Mouse (Mus musculus) heart, postnatal 0 days (tissue): Measurements from ENCODE around the gene Myo1c. TPM values are rescaled to one million over a fixed set of nuclear protein-coding genes. Genes with fewer than 3 reads are reported as not detected.

Experiments
- ATAC-seq: fragments of 200-750 bp; cut with Nextera tagmentation; 2 replicates; pipeline ENCODE4 v1.8.0; 2017; ENCODE audit warnings: low read depth, moderate number of reproducible peaks, moderate library complexity; ENCODE audit not compliant: insufficient read depth
- DNase-seq: peaks from one replicate; pipeline ENCODE4 v3.0.0-alpha.2; 2016; ENCODE audit warnings: low spot score
- H3K27ac ChIP-seq: fragments of 300-500 bp; sonication (generic); 2 replicates; pipeline ENCODE4 v1.5.1; 2014; ENCODE audit warnings: low read depth, mild to moderate bottlenecking
- H3K27me3 ChIP-seq: fragments of 300-500 bp; sonication (generic); 2 replicates; pipeline ENCODE4 v1.6.1; 2014; ENCODE audit warnings: low read length, mixed read lengths; ENCODE audit not compliant: control insufficient read depth, insufficient read depth
- H3K36me3 ChIP-seq: fragments of 300-500 bp; sonication (generic); replicated peaks from 2 replicates; pipeline ENCODE4 v1.6.1; 2014; ENCODE audit warnings: low read length, mixed read lengths; ENCODE audit not compliant: control insufficient read depth, insufficient read depth
- H3K4me1 ChIP-seq: fragments of 300-500 bp; sonication (generic); 2 replicates; pipeline ENCODE4 v1.6.1; 2014; ENCODE audit warnings: antibody characterized with exemption; ENCODE audit not compliant: control insufficient read depth, insufficient read depth
- H3K4me2 ChIP-seq: fragments of 300-500 bp; sonication (generic); 2 replicates; pipeline ENCODE4 v1.6.1; 2014; ENCODE audit warnings: low read depth, mild to moderate bottlenecking, low read length, moderate library complexity
- H3K4me3 ChIP-seq: fragments of 300-500 bp; sonication (generic); 2 replicates; pipeline ENCODE4 v1.5.1; 2014; ENCODE audit warnings: low read depth, low read length
- H3K9ac ChIP-seq: fragments of 300-500 bp; sonication (generic); replicated peaks from 2 replicates; pipeline ENCODE4 v1.6.1; 2014; ENCODE audit warnings: low read depth, low read length, mixed read lengths
- H3K9me3 ChIP-seq: fragments of 300-500 bp; sonication (generic); replicated peaks from 2 replicates; pipeline ENCODE4 v1.6.1; 2016; ENCODE audit warnings: low read length; ENCODE audit not compliant: control insufficient read depth
- CTCF ChIP-seq: IDR thresholded peaks from 2 replicates; pipeline ENCODE4 v1.5.1; 2016; ENCODE audit warnings: antibody characterized with exemption, control low read depth, low read depth
- EP300 ChIP-seq: IDR thresholded peaks from 2 replicates; pipeline ENCODE4 v1.6.1; 2016; ENCODE audit warnings: antibody characterized with exemption, low read depth
- WGBS: fragments of 180-500 bp; shearing (Covaris S2); extraction: QIAGEN DNeasy Blood & Tissue Kit; methylation state at CpG from one replicate; pipeline ENCODE4 v1.1.7; 2014; 5-methylcytosine and 5-hydroxymethylcytosine counted together
- polyA plus RNA-seq: library from polyadenylated mRNA; unstranded; fragments of >200 nt; fragmentation: Nextera tagmentation; extraction: Ambion mirVana; gene quantifications from 2 replicates; pipeline ENCODE4 v1.2.1, GENCODE M21; 2015
- total RNA-seq: library from RNA; depleted of rRNA; stranded (reverse); fragments of >200 nt; gene quantifications from 2 replicates; pipeline ENCODE4 v1.2.3, GENCODE M21; 2014; ENCODE audit warnings: low replicate concordance

Gene Myo1c
- total and polyA plus RNA-seq, 2 experiments from 2014 or later: 45.2 to 143 TPM

DNA sequence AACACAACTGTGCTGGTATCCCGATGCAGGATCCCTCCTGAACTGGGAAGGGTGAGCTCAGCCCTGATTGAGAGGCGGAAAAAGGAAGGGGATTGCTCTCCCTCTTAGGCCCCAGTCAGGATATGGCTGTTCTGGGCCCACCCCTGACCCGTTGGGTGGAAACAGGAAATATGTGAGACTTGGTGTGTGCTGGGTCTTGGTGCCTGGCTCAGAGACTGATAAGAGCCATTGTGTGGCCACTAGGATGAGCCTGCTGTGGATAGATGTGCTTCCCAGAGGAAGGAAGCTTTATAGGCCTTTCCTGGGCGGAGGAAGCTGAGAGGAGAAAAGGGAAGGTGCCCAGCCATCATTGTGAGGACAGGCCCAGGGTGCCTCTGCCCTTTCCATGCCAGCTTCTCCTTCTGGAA, 1.1 kb upstream of the Myo1c start:
- peak; percentile 15 for ATAC-seq
- peak; percentile 69 for DNase-seq
- Histone ChIP-seq H3K4me3 (no peak overlapping the region), H3K36me3 (peaks cover 7% of the 10 kb centered on the region; the same call in 1 of the 2 replicates), H3K9ac (no peak overlapping the region; the same call in 1 of the 2 replicates), H3K4me1 (peaks cover 36% of the 10 kb centered on the region), H3K27me3 (no peaks in the 10 kb centered on the region), H3K9me3 (no peaks in the 10 kb centered on the region), H3K4me2 (no peak overlapping the region), H3K27ac (peak overlapping the region; percentile 95)
- no peak for TF ChIP-seq CTCF
- TF ChIP-seq EP300: peak; percentile 81; the same call in 1 of the 2 replicates
- WGBS: 47% methylated on average over 4 of the region's 4 CpGs

- DNase-seq: no peak
- Histone ChIP-seq H3K4me2 (peak overlapping the region; percentile 81), H3K27me3 (no peaks in the 10 kb centered on the region), H3K27ac (peak overlapping the region; percentile 95), H3K4me3 (peak overlapping the region; percentile 77), H3K9ac (peak overlapping the region; percentile 83), H3K36me3 (no peaks in the 10 kb centered on the region), H3K9me3 (no peaks in the 10 kb centered on the region), H3K4me1 (peaks cover 47% of the 10 kb centered on the region)
- ATAC-seq: no peak
- WGBS: 37% methylated on average over 13 of the region's 13 CpGs
- no peak for TF ChIP-seq CTCF
- TF ChIP-seq EP300: no peak
Measured at GRCm38 (mm10) chr11:75650958-75651425, 688 bp downstream of the Myo1c start.

DNA sequence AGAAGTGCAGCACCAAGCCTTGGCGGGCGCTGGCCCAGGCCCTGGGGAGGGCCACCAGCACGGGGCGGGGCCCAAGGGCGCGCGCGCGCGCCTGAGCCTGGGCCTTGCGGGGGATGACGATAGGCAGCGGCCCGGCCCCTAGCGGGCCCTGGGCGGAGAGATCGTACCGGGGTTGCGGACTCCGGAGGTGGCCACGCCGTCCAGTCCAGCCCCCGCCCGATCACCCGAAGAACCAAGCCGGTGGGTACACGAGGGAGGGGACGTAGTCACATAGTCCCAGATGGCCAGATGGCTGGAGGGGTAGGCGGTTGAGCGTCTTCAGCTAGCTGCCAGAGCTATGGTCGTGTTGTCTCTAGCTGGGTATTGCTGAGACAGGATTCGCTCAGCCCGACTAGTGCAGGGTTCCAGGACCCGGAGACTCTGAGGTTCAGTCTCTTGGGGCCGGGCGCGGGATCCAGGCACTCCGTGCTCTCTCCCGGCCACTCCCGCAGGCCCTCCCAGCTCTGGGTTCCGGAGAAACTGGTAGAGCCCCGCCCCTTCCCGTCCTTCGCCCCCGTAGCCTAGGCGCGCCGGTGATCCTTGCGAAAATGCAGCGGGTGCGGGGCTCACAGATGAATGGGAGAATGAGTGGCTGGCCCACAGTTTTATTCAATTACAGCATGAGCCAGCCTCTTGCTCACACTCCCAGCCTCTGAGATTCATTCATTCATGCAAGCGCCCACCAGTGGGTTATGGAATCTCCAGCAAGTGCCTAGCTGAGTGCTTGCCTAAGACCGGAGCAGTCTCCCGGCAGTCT, 1.3 kb downstream of the Myo1c start:
- Histone ChIP-seq H3K27me3 (no peaks in the 10 kb centered on the region), H3K4me3 (peak overlapping the region; percentile 77), H3K27ac (peak overlapping the region; percentile 95), H3K4me1 (peaks cover 47% of the 10 kb centered on the region), H3K36me3 (no peaks in the 10 kb centered on the region), H3K9ac (peak overlapping the region; percentile 83), H3K9me3 (no peaks in the 10 kb centered on the region), H3K4me2 (peak overlapping the region; percentile 81)
- DNase-seq: peak; percentile 79
- TF ChIP-seq EP300 (no peak), CTCF (no peak)
- peak; percentile 39 for ATAC-seq
- WGBS: 0% methylated on average over 54 of the region's 54 CpGs

- TF ChIP-seq CTCF: no peak
- TF ChIP-seq EP300: no peak
- H3K27me3 ChIP-seq: no peaks in the 10 kb centered on the region
- DNase-seq: no peak
- H3K4me2 ChIP-seq: peak overlapping the region; percentile 81
- H3K27ac ChIP-seq: peak overlapping the region; percentile 95
- WGBS: 28% methylated on average over 20 of the region's 20 CpGs
- H3K9me3 ChIP-seq: no peaks in the 10 kb centered on the region
- ATAC-seq: no peak
- H3K9ac ChIP-seq: peak overlapping the region; percentile 83
- H3K36me3 ChIP-seq: peaks cover 3% of the 10 kb centered on the region; the same call in 1 of the 2 replicates
- H3K4me3 ChIP-seq: peak overlapping the region; percentile 77
- peaks cover 51% of the 10 kb centered on the region for H3K4me1 ChIP-seq
Measured at GRCm38 (mm10) chr11:75652222-75652941, 2.1 kb downstream of the Myo1c start.

DNA sequence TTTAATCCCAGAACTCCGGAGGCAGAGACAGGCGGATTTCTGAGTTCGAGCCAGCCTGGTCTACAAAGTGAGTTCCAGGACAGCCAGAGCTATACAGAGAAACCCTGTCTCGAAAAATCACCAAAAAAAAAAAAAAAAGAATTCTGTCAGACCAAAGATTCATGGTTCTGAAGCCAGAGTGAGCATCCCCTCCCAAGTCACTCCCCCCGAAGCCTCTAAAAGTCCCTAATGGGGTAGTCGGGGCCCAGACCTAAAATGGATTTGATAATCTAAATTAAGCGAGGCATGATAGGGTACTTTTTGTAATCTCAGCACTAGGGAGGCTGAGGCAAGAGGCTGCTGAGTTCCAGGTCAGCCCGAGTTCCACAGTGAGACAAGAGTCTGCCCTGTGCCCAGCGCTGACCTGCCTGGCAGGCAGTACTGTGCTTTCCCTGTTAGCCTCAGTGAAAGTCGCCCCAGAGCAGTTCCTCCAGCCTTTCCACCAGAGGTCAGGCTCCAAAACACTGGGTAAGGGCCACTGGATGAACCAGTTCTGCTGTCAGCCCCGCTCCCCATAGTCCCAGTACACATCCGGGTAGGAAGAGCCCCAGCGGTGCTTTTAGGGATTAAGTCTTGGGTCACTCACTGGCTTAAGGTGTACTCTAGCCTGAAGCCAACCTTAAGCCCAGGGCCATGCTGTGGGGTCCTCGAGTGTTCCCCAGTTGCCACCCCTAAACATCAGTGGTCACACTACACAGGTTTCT, 2.8 kb downstream of the Myo1c start:
- no peak for ATAC-seq
- peaks cover 46% of the 10 kb centered on the region for H3K4me1 ChIP-seq
- 36% methylated on average over 14 of the region's 14 CpGs for WGBS

More for the DNA sequence above, 2.8 kb downstream of the Myo1c start:
- DNase-seq: peak; percentile 18
- Histone ChIP-seq H3K27me3 (no peaks in the 10 kb centered on the region), H3K27ac (peak overlapping the region; percentile 98), H3K36me3 (peaks cover 10% of the 10 kb centered on the region), H3K9ac (peak overlapping the region; percentile 36), H3K4me2 (peak overlapping the region; percentile 81), H3K4me3 (peak overlapping the region; percentile 53), H3K9me3 (no peaks in the 10 kb centered on the region)
- peak; percentile 11; the same call in 1 of the 2 replicates for TF ChIP-seq CTCF
- no peak for TF ChIP-seq EP300
